Mouse (Mus musculus) left cerebral cortex, postnatal 10 days (tissue): Measurements from ENCODE around the gene Psmb6. TPM values are rescaled to one million over a fixed set of nuclear protein-coding genes. Genes with fewer than 3 reads are reported as not detected.
"Not testable (repeated sequence)": the region's sequence is repeated elsewhere in the genome, so short reads cannot be mapped to it uniquely, and the experiment has no call there.

Experiments
- DNase-seq, 2 experiments: peaks; one replicate each; pipeline ENCODE4 v3.0.0; 2021 to 2022; ENCODE audit warnings: low spot score in 2 of 2, mixed read lengths in 1 of 2; ENCODE audit errors: extremely low spot score in 1 of 2
- intact Hi-C: fragments of 180-260 bp; cut with DNase I; formaldehyde crosslinking; loops from one replicate; pipeline ENCODE4 v1.15.1; 2025
- total RNA-seq, 2 experiments: library from RNA; stranded (reverse); gene quantifications; 2 replicates each; pipeline ENCODE4 v1.2.3; 2021

The Psmb6 gene
- total RNA-seq, 2 experiments from 2014 or later, result 218 to 220 TPM

DNA sequence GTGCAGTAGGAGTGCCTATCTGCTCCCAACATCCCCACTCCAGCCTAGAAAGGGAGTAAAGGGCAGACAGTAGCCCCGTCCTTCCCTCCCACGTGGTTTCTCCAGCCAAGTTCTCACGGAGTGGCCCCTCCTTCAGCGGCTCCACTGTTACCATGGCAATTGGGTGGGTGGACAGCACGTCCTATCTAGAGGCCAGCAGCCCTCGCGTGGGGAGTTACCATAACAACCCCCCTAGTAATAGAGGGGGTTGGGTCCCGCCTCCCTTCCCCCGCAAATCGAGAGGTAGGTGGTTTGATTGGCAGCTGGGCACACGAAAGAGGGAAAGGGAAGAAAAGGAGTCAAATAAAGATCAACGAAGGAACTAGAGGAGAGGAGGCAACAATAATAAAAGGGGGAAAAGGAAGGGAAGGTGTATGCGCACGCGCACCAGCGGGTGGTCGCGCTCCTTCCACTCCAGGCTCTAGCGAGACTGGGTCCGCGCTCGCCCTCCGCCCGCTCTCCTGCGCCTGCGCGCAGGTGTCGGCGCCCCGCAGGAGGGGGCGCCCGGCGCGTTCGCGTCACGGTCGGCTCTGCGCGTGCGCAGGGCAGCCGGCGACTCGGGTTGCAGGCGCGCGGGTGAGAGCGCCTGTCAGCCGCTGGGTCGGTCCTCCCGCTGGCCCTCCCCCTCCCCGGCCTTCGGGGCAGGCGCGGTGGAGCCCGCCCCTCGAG, 37.3 kb downstream of the Psmb6 start, which contains the start of gene Mink1:
Gene Mink1 (plus strand): TSS at position 595 of the 708 bp plus-strand sequence.
- peak; percentile 84 to 93 for DNase-seq
- intact Hi-C loops, result loop anchor here (5.0 kb wide), 1 partner anchor 35 kb away; no protein-coding TSS in a partner anchor

DNA sequence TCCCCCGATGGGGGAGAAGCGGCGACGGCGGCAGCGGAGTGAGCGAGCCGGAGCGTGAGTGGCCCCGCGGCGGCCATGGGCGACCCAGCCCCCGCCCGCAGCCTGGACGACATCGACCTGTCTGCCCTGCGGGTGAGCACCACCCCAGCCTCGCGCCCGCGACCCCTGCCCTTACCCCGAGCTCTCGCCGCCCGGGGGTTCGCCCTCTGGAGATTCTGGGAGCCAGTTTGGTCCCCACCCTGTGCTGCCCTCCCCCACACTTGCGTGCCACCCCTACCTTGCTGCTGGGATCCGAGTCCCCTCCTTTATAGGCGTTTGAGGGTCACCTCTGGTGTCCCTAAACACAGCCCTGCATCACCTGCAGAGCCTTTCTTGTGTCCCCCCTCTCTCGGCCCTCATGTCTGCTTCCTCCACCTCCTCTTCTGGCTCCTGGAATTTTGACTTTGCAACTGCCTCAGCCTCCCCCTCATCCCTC, 37.9 kb downstream of the Psmb6 start:
- DNase-seq, result no peak
- intact Hi-C loops, result loop anchor here (5.0 kb wide), 1 partner anchor 34 kb away; no protein-coding TSS in a partner anchor

DNA sequence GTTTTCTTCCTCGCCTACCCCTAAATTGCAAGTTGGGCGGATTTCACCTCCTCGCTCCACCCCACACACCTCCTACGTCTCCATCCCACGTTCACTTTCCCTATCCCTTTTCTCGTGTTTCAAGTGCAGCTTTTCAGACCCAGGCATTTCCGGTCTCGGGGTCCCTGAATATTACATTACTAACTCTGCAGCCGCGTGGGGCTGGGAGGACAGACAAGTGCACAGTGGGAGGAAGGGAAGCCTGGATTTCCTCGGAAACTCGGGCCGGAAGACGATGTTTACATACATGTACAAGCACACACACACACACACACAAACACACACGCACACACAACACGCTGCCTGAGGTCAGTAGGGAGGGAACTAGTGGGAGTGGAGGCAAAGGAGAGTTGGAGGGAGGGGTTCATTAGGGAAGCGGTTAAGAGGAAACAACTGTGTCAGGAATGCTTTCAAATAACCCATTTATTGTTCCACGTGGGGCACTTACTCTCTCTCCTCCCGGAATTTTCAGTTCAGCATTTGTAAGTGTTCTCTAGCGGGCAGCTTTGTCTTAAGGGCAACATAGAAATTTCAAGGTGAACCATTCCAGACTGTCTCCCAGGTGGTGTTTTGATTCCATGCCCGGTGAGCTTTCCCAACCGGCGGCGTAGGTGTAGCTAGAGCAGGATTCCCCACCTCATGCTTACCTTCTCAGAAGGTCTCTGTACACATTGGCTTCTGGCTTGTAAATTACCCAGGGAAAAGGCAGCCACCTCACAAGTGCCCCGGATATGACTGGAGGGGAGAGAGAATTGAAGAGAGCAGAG, 38.5 kb downstream of the Psmb6 start:
- peak in 1 of 2 experiments; percentile 72 for DNase-seq

DNA sequence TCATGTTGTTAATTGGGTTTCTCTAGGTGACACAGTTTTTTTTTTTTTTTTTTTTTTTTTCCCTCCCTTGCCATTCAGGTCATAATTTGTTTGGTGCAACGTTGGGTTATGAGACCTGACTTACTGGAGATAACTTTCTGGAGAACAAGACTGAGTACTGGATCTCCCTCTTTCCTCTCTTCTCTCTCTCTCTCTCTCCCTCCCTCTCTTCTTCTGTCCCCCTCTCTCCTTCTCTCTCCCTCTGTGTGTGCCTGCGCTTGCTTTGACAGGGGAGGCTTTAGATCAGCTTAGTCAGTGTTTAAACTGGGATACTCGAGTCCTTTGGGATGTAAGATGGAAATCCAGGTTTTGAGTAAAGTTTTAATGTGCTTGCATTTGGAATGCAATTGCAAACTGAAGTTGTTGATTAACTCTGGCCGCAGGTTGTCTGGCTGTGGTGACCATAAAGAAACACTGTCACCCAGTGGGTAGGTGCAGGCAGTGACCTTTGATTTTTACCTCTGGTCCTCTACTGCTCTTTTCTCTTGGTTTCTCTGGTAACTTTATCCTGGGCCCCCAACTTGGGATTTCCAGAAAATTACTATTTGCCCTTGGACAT, 39.2 kb downstream of the Psmb6 start:
- no peak for DNase-seq
- intact Hi-C loops, result loop anchor here (5.0 kb wide), 1 partner anchor 33 kb away; no protein-coding TSS in a partner anchor

More for the DNA sequence above, 38.5 kb downstream of the Psmb6 start:
- intact Hi-C loops, result loop anchor here (5.0 kb wide), 1 partner anchor 34 kb away; no protein-coding TSS in a partner anchor

DNA sequence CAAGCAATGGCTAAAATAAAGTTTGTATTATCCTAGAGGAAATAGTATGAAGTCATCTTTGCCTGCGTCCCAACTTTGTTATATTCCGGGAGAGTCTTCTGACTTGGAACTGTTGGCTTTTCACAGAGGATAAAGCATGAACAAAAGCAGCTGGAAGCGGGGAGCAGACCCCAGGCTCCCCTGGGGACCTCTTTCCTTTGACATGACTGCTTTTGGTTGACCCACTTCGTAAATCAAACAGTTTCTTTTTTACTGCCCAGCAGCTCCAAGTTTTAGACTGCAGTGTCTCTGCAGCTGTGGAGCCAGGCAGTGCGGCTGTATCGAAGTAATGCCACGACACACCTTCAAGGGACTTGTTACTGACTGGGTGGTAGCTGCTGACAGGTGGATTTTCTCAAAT, 41.4 kb downstream of the Psmb6 start:
- intact Hi-C loops, result no loop called here
- no peak for DNase-seq

DNA sequence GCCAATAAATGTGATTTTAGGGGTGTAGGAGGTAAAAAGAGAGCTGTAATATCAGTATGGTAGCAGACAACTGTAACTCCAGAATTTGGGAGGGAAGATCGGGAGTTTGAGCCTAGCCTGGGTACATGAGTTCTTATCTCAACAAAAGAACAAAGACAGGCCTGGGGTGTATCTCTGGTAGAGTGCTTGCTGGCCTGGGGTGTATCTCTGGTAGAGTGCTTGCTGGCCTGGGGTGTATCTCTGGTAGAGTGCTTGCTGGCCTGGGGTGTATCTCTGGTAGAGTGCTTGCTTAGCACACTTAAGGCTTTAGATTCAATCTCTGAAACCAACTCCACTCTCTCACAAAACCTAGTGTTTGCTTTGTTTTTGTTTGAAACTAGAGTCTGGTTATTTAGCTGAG, 45.4 kb downstream of the Psmb6 start:
- intact Hi-C loops, DNase-seq: not testable (repeated sequence)

DNA sequence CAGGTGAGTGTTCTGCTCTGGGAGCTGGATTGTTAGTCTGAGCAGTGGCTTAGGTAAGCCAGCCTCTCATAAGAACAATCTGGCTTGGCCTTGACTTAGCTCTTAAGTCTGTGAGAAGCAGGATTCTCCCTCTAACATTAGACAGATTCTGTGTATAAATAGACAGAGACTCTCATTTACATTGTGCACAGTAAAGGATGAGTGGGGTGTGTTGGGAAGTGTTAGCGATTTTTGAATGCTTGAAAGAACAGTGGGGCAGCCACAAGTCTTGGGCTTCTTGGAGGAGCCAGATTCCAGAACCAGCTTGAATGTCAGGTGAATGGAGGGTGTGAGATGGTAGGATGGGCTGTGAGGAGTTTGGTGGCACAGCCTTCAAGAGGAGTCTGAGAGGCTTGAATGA, 46.5 kb downstream of the Psmb6 start:
- no peak for DNase-seq
- intact Hi-C loops, result no loop called here

DNA sequence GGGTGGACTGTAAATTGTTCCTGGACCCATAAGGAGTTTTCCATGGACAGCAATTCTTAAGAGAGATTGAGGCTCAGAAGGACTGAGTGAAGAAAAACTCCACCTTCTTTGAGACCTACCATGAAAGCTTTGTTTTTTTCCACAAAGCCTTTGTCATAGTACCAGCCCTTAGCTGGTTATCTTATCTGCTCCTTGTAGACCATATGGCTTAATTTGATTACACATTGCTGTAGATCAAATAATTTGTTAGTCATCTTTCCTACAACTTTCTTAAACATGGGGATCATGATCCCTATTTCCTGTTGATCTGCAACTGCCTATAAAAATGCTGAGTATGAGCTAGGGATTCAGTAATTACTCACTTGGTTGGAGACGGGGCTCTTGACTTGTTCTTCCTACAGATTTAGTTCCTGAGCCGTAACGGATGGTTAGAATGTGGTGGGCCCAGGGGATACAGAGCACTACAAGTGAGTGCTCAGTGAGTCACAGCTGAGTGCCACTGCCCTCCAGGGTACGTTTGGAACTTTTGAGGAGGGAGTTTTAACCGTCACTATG, 47.3 kb downstream of the Psmb6 start:
- DNase-seq, result no peak
- intact Hi-C loops, result no loop called here

DNA sequence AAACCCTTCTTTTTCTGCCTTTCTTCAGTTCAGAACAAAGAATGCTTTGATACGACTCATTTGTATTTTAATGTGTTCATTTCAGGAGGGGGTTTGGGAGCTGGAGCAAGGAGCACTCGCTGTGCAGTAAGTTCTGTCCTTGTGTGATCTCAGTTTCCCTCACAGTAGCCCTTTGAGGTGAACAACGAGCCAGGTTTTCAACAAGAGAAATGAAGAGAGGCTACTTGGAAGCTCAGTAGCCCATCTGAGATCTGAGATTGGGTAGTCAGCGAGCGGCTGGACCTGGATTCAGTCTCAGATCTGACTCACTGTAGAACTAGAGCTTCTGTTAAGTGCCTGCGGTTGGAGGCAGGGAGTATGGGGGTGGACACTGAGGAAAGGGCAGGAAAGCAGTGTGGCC, 48.7 kb downstream of the Psmb6 start:
- intact Hi-C loops, result no loop called here
- no peak for DNase-seq

DNA sequence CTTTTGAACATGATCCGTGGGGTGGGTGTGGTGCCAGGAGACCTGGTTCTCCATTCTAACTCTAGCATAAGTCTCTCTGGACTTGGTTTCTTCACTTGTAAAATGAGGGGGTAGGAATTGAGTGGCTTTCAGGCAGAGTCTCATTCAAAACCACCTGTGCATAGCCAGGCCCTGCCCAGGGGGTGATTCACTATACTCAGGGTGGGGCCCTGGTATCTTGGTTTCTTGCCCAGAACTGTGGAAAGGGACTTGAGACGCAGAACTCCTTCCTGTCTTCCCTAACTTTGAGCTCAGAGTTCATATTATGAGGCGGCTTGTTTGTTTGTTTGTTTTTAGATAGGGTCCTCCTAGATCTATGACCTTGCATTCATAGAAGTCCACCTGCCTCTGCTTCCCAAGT, 52.0 kb downstream of the Psmb6 start:
- no peak for DNase-seq
- intact Hi-C loops, result no loop called here

Other genes starting within 250 kb of the Psmb6 start
- under 1 TPM; 0.20 to 0.45 TPM for gene Alox12e, start 202.7 kb upstream of the Psmb6 start, total RNA-seq
- not detected for gene Alox15, start 173.3 kb upstream of the Psmb6 start, total RNA-seq
- gene Pelp1, start 115.3 kb upstream of the Psmb6 start, total RNA-seq, result 10 to 100 TPM; 48.1 to 48.6 TPM
- 10 to 100 TPM; 75.3 to 76.9 TPM for gene Arrb2, start 92.7 kb upstream of the Psmb6 start, total RNA-seq
- 10 to 100 TPM; 20.7 to 23.1 TPM for gene Med11, start 73.4 kb upstream of the Psmb6 start, total RNA-seq
- gene Zmynd15, start 65.9 kb upstream of the Psmb6 start, total RNA-seq, result 1 to 10 TPM; 1.0 to 1.1 TPM
- gene Cxcl16, start 65.4 kb upstream of the Psmb6 start, total RNA-seq, result under 1 TPM; 0.69 to 0.71 TPM
- gene Tm4sf5, start 20.1 kb upstream of the Psmb6 start, total RNA-seq, result 1 to 10 TPM; 1.4 to 1.5 TPM
- not detected for gene Vmo1, start 10.8 kb upstream of the Psmb6 start, total RNA-seq
- gene Gltpd2, start 6.2 kb upstream of the Psmb6 start, total RNA-seq, result not detected
- gene Gm40193, start 7.6 kb downstream of the Psmb6 start, total RNA-seq, result not detected
- 10 to 100 TPM; 21.4 to 24.5 TPM for gene Pld2, start 14.7 kb downstream of the Psmb6 start, total RNA-seq
- gene Mink1, start 37.5 kb downstream of the Psmb6 start, total RNA-seq, result 100 to 1,000 TPM; 252 to 262 TPM
- gene 4930544D05Rik, start 90.5 kb downstream of the Psmb6 start, total RNA-seq, result 1 to 10 TPM in 1 of 2 experiments, under 1 TPM in 1; 0.45 to 1.1 TPM
- gene Chrne, start 93.8 kb downstream of the Psmb6 start, total RNA-seq, result under 1 TPM in 1 of 2 experiments, not detected in 1; 0.75 TPM
- gene Gp1ba, start 113.8 kb downstream of the Psmb6 start, total RNA-seq, result not detected
- 10 to 100 TPM; 62.2 to 62.7 TPM for gene Rnf167, start 121.9 kb downstream of the Psmb6 start, total RNA-seq
- gene Slc25a11, start 122.1 kb downstream of the Psmb6 start, total RNA-seq, result 100 to 1,000 TPM; 112 to 121 TPM
- 100 to 1,000 TPM; 286 to 295 TPM for gene Pfn1, start 129.3 kb downstream of the Psmb6 start, total RNA-seq
- 10 to 100 TPM in 1 of 2 experiments, 1 to 10 TPM in 1; 9.2 to 10.9 TPM for gene Eno3, start 131.8 kb downstream of the Psmb6 start, total RNA-seq
- 10 to 100 TPM; 50.1 to 52.9 TPM for gene Spag7, start 144.0 kb downstream of the Psmb6 start, total RNA-seq
- 100 to 1,000 TPM; 151 to 152 TPM for gene Camta2, start 162.7 kb downstream of the Psmb6 start, total RNA-seq
- 1 to 10 TPM; 1.2 to 2.0 TPM for gene Inca1, start 174.8 kb downstream of the Psmb6 start, total RNA-seq
- gene Kif1c, start 175.2 kb downstream of the Psmb6 start, total RNA-seq, result 10 to 100 TPM; 38.6 to 41.8 TPM
- gene Zfp3, start 238.8 kb downstream of the Psmb6 start, total RNA-seq, result 10 to 100 TPM; 13.8 to 15.8 TPM